Mouse (Mus musculus) retina, postnatal 1 day (tissue): ENCODE measurements at regions not wholly inside any gene's neighbourhood (a gene's known extent, or its start where the extent isn't known, plus 50 kb on each side); places are given as distances from the start of the nearest gene placed in this dataset.
A peak's percentile ranks its signal among the peaks of the same experiment; 100 is the strongest.
"Not testable (repeated sequence)": the region's sequence is repeated elsewhere in the genome, so short reads cannot be mapped to it uniquely, and the experiment has no call there.

Source experiments
- DNase-seq: peaks from one replicate; pipeline ENCODE4 v3.0.0-alpha.2; 2012

- peak; percentile 51 for DNase-seq
Observed at GRCm38 (mm10) chr5:16937840-16938239, 146.2 kb downstream of the Gm28710 start.

DNA sequence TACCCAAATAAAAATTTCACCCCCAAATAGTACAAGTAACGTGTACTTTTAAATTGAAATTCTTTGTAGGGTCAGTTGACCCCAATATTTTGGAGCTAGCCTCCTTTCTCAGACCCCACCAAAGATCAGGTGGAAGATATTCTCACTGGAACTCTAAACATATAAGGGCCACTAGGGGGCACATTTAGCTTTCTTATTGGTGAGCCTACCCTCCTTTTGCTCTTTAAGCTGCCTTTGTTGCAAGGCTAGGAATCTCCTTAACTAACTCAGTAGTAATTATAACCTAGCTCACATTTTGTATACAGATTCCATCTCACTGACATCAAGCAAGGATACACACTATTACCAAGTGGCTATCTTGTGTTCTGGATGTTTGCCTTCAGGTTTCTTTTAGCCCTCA, 155.8 kb downstream of the Gm28710 start:
- peak; percentile 40 for DNase-seq

- DNase-seq, result no peak
Observed at GRCm38 (mm10) chr5:16967735-16968134, 176.1 kb downstream of the Gm28710 start.

DNA sequence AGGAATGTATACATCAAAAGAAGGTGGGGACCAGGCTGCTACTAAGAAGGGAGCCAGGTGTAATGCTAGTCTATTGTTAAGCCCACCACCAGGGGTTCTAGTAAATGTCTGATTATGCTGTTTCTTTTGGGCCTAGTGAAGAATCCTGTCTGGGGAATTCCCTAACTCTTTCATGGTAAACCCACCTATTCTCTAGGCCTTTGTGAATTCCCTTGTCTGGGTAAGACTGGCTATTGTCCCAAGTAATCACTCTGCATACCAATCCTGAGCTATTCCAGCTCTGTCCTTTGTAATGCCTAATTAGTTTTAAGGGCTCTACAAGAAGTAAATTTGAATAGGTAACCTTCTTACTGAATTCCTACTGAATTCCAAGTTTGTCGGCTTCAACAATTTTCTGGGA, 177.2 kb downstream of the Gm28710 start:
- DNase-seq, result not testable (repeated sequence)

GRCm38 (mm10) chr5:16973206-16973896, 181.7 kb downstream of the Gm28710 start:
- DNase-seq, result no peak

GRCm38 (mm10) chr5:16976006-16976405, 184.4 kb downstream of the Gm28710 start:
- no peak for DNase-seq

DNA sequence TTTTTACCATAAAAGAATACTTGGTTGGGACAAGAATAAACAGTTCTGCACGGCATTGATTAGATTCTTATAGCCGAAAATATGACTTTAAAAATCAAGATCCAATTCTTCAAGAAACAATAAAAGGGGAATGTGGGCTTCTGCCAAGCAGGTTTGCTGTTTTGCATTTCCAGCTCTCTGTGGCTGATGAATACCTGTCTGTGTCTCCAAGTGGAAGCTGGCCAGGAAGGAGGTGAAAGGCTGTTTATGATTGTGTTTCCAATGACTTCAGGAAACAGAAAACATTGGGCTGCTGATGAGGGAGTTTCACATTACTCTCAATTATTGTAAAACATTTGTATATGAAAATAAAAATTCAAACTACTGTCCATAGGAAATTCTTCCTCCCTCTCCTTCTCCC, 193.3 kb downstream of the Gm28710 start:
- no peak for DNase-seq

DNA sequence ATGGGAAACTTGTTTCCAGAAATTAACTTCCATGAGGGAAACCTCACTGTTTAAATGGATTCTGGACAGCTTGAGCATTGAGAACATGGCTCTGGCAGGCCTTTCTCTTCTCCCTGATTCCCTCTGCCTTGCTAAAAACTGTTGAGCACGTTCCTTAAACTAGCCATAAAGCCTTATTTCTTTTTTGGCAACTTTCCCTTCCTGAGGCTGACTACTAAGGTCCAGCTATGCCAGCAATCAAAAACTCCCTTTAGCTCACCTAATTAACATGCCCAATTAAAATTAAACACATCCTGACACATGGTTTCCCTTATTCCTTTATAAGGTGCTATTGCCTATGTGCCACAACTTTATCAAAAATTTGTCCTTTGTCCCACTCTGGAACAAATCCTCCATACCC, 199.9 kb downstream of the Gm28710 start:
- no peak for DNase-seq

DNA sequence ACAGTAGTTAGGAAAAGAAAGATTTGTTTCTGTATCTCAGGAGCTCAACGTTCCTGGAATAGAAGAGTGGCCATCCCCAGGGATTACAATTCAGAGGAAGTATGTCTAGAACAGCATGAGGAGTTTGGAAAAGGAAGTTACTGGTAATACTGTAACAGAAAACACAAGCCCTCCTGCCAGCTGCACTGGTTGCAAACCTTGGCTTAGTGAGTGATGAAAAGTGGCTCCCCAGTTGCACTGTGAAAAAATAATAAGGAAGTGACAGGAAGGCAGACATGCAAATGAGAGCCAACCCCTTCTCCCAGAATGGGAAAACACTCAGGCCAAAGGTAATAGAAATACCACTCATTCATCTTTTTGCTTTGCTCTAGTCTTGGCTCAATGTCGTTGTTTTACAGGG, 207.6 kb downstream of the Gm28710 start:
- DNase-seq, result no peak

DNA sequence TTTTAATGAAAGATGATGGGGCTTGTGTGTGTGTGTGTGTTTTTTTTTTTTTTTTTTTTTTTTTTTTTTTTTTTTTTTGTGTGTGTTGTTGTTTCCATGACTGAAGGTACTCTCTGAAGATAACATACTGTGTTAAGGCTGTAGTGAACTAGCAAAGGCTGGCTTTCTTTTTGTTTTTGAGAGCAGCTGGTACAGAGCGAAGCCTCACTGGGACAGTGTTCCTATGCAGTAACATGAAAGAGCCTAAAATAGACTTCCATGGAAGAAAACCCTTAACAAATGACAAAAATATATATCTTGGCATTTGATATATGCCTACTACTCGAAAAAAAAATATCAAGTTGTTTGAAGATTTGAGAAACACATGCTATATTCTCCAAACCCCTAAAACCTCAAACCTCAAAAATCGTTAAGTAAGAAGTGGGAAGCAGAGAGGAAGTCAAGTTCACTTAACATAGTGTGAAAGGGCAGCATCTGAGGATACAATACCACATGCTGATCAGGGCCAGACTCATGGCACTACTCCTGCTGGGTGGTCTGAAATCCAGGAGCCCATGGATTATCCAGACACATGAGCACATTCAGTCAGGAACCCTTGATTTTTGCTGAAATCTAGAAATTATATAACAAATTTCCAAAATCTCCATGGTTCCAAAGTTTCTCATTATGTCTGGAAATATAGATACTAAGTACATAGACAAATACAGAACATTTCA, 215.4 kb downstream of the Gm28710 start:
- no peak for DNase-seq

DNA sequence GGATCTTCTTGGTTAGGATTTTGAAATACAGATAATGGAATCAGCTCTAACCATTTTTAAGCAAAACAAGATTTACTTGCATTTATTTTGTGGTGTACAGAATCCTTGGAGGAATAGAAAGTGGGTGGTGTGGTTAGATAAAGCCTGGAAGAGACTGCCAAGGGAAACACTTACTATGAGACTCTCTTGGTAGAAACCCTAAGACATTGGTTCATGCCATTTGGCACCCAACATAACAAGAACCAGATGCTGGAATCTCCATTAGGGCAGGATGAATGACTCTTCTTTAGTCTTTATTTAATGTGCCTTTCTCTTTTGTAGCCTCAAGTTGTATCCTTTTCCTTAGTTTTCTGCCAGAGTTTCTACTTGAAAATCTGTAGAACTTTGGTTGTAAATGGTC, 230.0 kb downstream of the Gm28710 start:
- DNase-seq, result no peak

DNA sequence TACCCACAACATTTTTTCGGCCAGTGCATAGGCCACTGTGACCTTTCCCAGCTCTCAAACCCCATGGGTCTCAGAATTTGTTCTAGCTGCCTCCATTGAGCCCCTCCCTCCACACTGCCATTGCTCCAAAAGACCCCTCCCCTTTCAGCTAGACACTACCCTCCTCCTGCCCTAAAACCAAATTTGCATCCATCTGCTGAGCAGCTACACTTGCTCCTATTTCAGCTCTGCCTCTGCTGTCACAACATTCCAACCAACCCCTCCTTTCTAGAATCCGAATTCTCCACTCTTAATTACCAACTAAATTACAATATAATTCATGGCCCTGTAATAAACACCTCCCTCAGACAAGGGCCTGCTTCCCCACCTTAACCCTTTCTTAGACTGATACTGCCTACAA, 262.3 kb downstream of the Gm28710 start:
- DNase-seq, result no peak

- no peak for DNase-seq
Observed at GRCm38 (mm10) chr5:17064565-17064964, 273.0 kb downstream of the Gm28710 start.

DNA sequence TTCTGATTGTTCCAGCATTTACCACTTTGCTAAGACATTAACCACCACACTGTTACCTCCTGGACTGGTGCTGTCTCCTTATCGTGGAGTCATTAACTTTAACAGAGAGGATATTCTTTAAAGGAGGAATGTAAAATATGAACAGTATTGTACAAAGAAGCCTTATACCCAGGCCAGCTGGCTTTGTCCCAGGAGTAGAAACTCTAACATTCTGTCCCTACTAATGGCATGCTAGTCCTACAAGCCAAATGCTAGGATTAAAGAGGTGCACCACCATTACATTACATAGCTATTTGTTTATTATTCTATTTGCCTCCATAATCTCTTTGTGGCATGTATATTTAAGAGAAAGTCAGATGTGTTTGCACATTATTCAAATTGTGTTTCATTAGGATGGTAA, 288.8 kb downstream of the Gm28710 start:
- no peak for DNase-seq

- no peak for DNase-seq
Observed at GRCm38 (mm10) chr5:17111556-17111955, 261.4 kb upstream of the Speer4f2 start.

GRCm38 (mm10) chr5:17112026-17112425, 261.0 kb upstream of the Speer4f2 start:
- no peak for DNase-seq

DNA sequence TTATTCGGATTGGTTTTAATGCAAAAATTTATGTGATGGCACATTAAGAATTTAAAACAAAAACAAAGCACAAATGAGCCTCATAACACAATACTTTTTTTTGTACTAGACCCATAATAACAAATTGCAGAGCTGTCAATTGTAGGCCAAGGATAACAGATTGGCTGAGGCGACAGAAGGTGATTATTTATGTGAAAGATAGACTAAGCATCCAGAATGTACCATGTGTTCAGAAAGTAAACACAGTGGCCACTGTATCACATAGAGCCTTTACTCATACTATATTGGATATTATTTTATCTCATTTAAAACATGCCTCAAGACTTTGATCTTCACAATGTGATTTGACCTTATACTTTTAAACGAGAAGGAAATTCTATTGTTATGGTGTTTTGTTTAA, 257.9 kb upstream of the Speer4f2 start:
- DNase-seq, result no peak

- no peak for DNase-seq
Observed at GRCm38 (mm10) chr5:17116072-17116471, 256.9 kb upstream of the Speer4f2 start.

GRCm38 (mm10) chr5:17125240-17125639, 247.7 kb upstream of the Speer4f2 start:
- no peak for DNase-seq

- no peak for DNase-seq
Observed at GRCm38 (mm10) chr5:17127501-17127900, 245.5 kb upstream of the Speer4f2 start.

GRCm38 (mm10) chr5:17135489-17135888, 237.5 kb upstream of the Speer4f2 start:
- no peak for DNase-seq

DNA sequence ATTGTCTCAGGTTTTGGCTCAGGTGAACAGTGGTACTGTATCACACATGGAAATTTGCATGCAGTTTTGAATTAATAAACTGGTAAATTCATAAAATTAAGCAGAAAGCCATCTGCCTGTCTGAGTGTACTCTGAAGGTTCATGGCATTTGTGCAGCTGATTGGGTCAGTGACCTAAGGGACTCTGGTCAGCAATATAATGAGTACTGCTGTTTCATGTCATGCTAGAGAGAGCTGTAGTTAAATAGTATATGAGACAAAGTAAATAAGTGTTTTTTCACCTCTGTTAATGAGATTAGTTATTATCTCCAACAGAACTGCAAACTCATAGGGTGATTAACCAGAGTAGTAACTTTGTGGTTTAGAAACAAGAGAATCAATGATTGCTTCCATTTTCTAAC, 231.4 kb upstream of the Speer4f2 start:
- no peak for DNase-seq

DNA sequence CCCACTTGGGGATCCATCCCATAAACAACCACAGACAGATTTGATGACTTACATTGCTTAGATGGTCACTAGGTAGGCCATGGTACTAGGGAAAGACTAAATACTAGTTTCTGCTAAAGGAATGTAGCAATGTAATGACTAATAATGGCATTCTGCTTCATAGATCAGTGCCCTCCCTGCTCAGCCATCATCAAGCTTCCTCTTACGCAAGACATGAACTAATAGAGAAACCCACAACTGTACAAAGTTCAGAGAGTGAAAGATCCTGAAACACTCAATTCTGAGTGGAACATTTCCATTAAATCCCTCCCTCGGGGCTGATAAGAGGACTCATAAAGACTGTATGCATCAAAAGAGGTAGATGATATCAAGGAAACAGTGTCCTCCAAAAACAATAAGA, 198.4 kb upstream of the Speer4f2 start:
- DNase-seq, result no peak

GRCm38 (mm10) chr5:17176771-17177170, 196.2 kb upstream of the Speer4f2 start:
- no peak for DNase-seq
